Mouse (Mus musculus) adrenal gland, postnatal 10 days (tissue): ENCODE results near the gene Maml3. TPM values are rescaled to one million over a fixed set of nuclear protein-coding genes. Genes with fewer than 3 reads are reported as not detected.

Source experiments
- DNase-seq: peaks from one replicate; pipeline ENCODE4 v3.0.0; 2021; ENCODE audit warnings: mixed read lengths
- total RNA-seq, 2 experiments: library from RNA; stranded (reverse); gene quantifications; 2 replicates each; pipeline ENCODE4 v1.2.3; 2021

The Maml3 gene
- total RNA-seq, 2 experiments from 2014 or later: 8.3 to 10.9 TPM

GRCm38 (mm10) chr3:52003663-52004062 lies 101.2 kb downstream of the Maml3 start:
- no peak for DNase-seq

GRCm38 (mm10) chr3:52001518-52001895 lies 103.4 kb downstream of the Maml3 start:
- DNase-seq: no peak

- DNase-seq: no peak
Observed at GRCm38 (mm10) chr3:52000871-52001517, 103.9 kb downstream of the Maml3 start.

GRCm38 (mm10) chr3:51999671-52000437 lies 105.0 kb downstream of the Maml3 start:
- peak; percentile 19 for DNase-seq

GRCm38 (mm10) chr3:51998511-51999399 lies 106.1 kb downstream of the Maml3 start:
- no peak for DNase-seq

GRCm38 (mm10) chr3:51997616-51998015 lies 107.3 kb downstream of the Maml3 start:
- DNase-seq: no peak

GRCm38 (mm10) chr3:51986507-51986906 lies 118.4 kb downstream of the Maml3 start:
- DNase-seq: no peak

GRCm38 (mm10) chr3:51981496-51981895 lies 123.4 kb downstream of the Maml3 start:
- DNase-seq: no peak

GRCm38 (mm10) chr3:51977654-51978352 lies 127.1 kb downstream of the Maml3 start:
- no peak for DNase-seq

- peak; percentile 26 for DNase-seq
Observed at GRCm38 (mm10) chr3:51974601-51975000, 130.3 kb downstream of the Maml3 start.

- DNase-seq: no peak
Observed at GRCm38 (mm10) chr3:51974153-51974552, 130.7 kb downstream of the Maml3 start.

- no peak for DNase-seq
Observed at GRCm38 (mm10) chr3:51972576-51972975, 132.3 kb downstream of the Maml3 start.

- no peak for DNase-seq
Observed at GRCm38 (mm10) chr3:51970489-51970888, 134.4 kb downstream of the Maml3 start.

- no peak for DNase-seq
Observed at GRCm38 (mm10) chr3:51969451-51969850, 135.4 kb downstream of the Maml3 start.

- DNase-seq: peak; percentile 13
Observed at GRCm38 (mm10) chr3:51965841-51966240, 139.0 kb downstream of the Maml3 start.

- DNase-seq: no peak
Observed at GRCm38 (mm10) chr3:51965436-51965835, 139.4 kb downstream of the Maml3 start.

- DNase-seq: no peak
Observed at GRCm38 (mm10) chr3:51965008-51965407, 139.9 kb downstream of the Maml3 start.

GRCm38 (mm10) chr3:51963891-51964593 lies 140.8 kb downstream of the Maml3 start:
- no peak for DNase-seq

GRCm38 (mm10) chr3:51963151-51963791 lies 141.6 kb downstream of the Maml3 start:
- DNase-seq: no peak

GRCm38 (mm10) chr3:51958751-51959150 lies 146.1 kb downstream of the Maml3 start:
- peak; percentile 37 for DNase-seq

GRCm38 (mm10) chr3:51954441-51954840 lies 150.4 kb downstream of the Maml3 start:
- no peak for DNase-seq
